Mouse (Mus musculus) hindbrain, embryonic 14.5 days (tissue): ENCODE results near the gene Gm12695. TPM values are rescaled to one million over a fixed set of nuclear protein-coding genes. Genes with fewer than 3 reads are reported as not detected.

ENCODE experiments used
- ATAC-seq: fragments of 200-750 bp; cut with Nextera tagmentation; 2 replicates; pipeline ENCODE4 v1.8.0; 2017; ENCODE audit warnings: moderate number of reproducible peaks, mild to moderate bottlenecking, moderate TSS enrichment, moderate library complexity; ENCODE audit not compliant: low FRiP score
- DNase-seq: peaks from one replicate; pipeline ENCODE4 v3.0.0-alpha.2; 2015; ENCODE audit warnings: low spot score
- H3K27ac ChIP-seq: fragments of 300-500 bp; sonication (generic); 2 replicates; pipeline ENCODE4 v1.5.1; 2014; ENCODE audit warnings: mild to moderate bottlenecking, moderate library complexity
- H3K27me3 ChIP-seq: fragments of 300-500 bp; sonication (generic); 2 replicates; pipeline ENCODE4 v1.6.1; 2014; ENCODE audit warnings: mild to moderate bottlenecking, low read length, mixed read lengths; ENCODE audit not compliant: control insufficient read depth, insufficient read depth
- H3K36me3 ChIP-seq: fragments of 300-500 bp; sonication (generic); replicated peaks from 2 replicates; pipeline ENCODE4 v1.6.1; 2014; ENCODE audit not compliant: control insufficient read depth, insufficient read depth
- H3K4me1 ChIP-seq: fragments of 300-500 bp; sonication (generic); replicated peaks from 2 replicates; pipeline ENCODE4 v1.6.1; 2014; ENCODE audit warnings: antibody characterized with exemption, low read length, mixed read lengths; ENCODE audit not compliant: control insufficient read depth, insufficient read depth
- H3K4me2 ChIP-seq: fragments of 300-500 bp; sonication (generic); replicated peaks from 2 replicates; pipeline ENCODE4 v1.6.1; 2014; ENCODE audit warnings: mild to moderate bottlenecking, moderate library complexity
- H3K4me3 ChIP-seq: fragments of 300-500 bp; sonication (generic); replicated peaks from 2 replicates; pipeline ENCODE4 v1.5.1; 2014; ENCODE audit warnings: mild to moderate bottlenecking, low read length
- H3K9ac ChIP-seq: fragments of 300-500 bp; sonication (generic); 2 replicates; pipeline ENCODE4 v1.6.1; 2014
- H3K9me3 ChIP-seq: fragments of 300-500 bp; sonication (generic); 2 replicates; pipeline ENCODE4 v1.6.1; 2016; ENCODE audit warnings: low read length; ENCODE audit not compliant: control insufficient read depth
- WGBS: fragments of 180-500 bp; shearing (Covaris S2); extraction: QIAGEN DNeasy Blood & Tissue Kit; methylation state at CpG from one replicate; pipeline ENCODE4 v1.1.7; 2014; 5-methylcytosine and 5-hydroxymethylcytosine counted together
- polyA plus RNA-seq: library from polyadenylated mRNA; unstranded; fragments of >200 nt; fragmentation: Nextera tagmentation; extraction: Ambion mirVana; gene quantifications from 2 replicates; pipeline ENCODE4 v1.2.1, GENCODE M21; 2014

Gene Gm12695
- polyA plus RNA-seq, 1 experiment from 2014 or later = not detected

GRCm38 (mm10) chr4:96766396-96766998 lies 18.5 kb downstream of the Gm12695 start:
- Histone ChIP-seq H3K4me3 (no peak overlapping the region), H3K27ac (peak overlapping the region; percentile 16; the same call in 1 of the 2 replicates), H3K4me2 (no peak overlapping the region), H3K36me3 (no peaks in the 10 kb centered on the region), H3K9me3 (no peaks in the 10 kb centered on the region), H3K27me3 (no peaks in the 10 kb centered on the region), H3K4me1 (no peaks in the 10 kb centered on the region), H3K9ac (no peak overlapping the region)
- ATAC-seq (peak; percentile 46; the same call in 1 of the 2 replicates), DNase-seq (peak; percentile 33)
- 51% methylated on average over 2 of the region's 2 CpGs for WGBS

- no peaks in the 10 kb centered on the region for H3K27me3 ChIP-seq
- no peak overlapping the region for H3K27ac ChIP-seq
- ATAC-seq (no peak), DNase-seq (no peak)
- no peak overlapping the region for H3K9ac ChIP-seq
- no peak overlapping the region for H3K4me2 ChIP-seq
- H3K4me3 ChIP-seq = no peak overlapping the region
- no peaks in the 10 kb centered on the region for H3K36me3 ChIP-seq
- H3K9me3 ChIP-seq = no peaks in the 10 kb centered on the region
- 75% methylated on average over 1 of the region's 1 CpGs for WGBS
- no peaks in the 10 kb centered on the region for H3K4me1 ChIP-seq
Observed at GRCm38 (mm10) chr4:96751953-96752352, 33.0 kb downstream of the Gm12695 start.

- DNase-seq (no peak), ATAC-seq (no peak)
- 97% methylated on average over 3 of the region's 3 CpGs for WGBS
- H3K9ac ChIP-seq = no peak overlapping the region
- no peaks in the 10 kb centered on the region for H3K9me3 ChIP-seq
- no peaks in the 10 kb centered on the region for H3K36me3 ChIP-seq
- H3K4me2 ChIP-seq = no peak overlapping the region
- H3K27me3 ChIP-seq = no peaks in the 10 kb centered on the region
- no peak overlapping the region for H3K4me3 ChIP-seq
- H3K4me1 ChIP-seq = no peaks in the 10 kb centered on the region
- no peak overlapping the region for H3K27ac ChIP-seq
Observed at GRCm38 (mm10) chr4:96740472-96740871, 44.5 kb downstream of the Gm12695 start.

GRCm38 (mm10) chr4:96729256-96729655 lies 55.7 kb downstream of the Gm12695 start:
- 73% methylated on average over 4 of the region's 4 CpGs for WGBS
- no peaks in the 10 kb centered on the region for H3K9me3 ChIP-seq
- DNase-seq = no peak
- H3K4me3 ChIP-seq = no peak overlapping the region
- no peak for ATAC-seq
- H3K27ac ChIP-seq = no peak overlapping the region
- H3K27me3 ChIP-seq = no peaks in the 10 kb centered on the region
- H3K9ac ChIP-seq = no peak overlapping the region
- no peaks in the 10 kb centered on the region for H3K36me3 ChIP-seq
- no peak overlapping the region for H3K4me2 ChIP-seq
- H3K4me1 ChIP-seq = no peaks in the 10 kb centered on the region

GRCm38 (mm10) chr4:96728211-96728610 lies 56.8 kb downstream of the Gm12695 start:
- 87% methylated on average over 3 of the region's 3 CpGs for WGBS
- Histone ChIP-seq H3K4me2 (no peak overlapping the region), H3K36me3 (no peaks in the 10 kb centered on the region), H3K4me1 (no peaks in the 10 kb centered on the region), H3K9ac (no peak overlapping the region), H3K4me3 (no peak overlapping the region), H3K9me3 (no peaks in the 10 kb centered on the region), H3K27ac (no peak overlapping the region), H3K27me3 (no peaks in the 10 kb centered on the region)
- ATAC-seq (no peak), DNase-seq (no peak)

GRCm38 (mm10) chr4:96725415-96726055 lies 59.5 kb downstream of the Gm12695 start:
- Histone ChIP-seq H3K27me3 (no peaks in the 10 kb centered on the region), H3K9ac (no peak overlapping the region), H3K36me3 (no peaks in the 10 kb centered on the region), H3K4me3 (no peak overlapping the region), H3K27ac (no peak overlapping the region), H3K4me2 (no peak overlapping the region), H3K4me1 (no peaks in the 10 kb centered on the region), H3K9me3 (no peaks in the 10 kb centered on the region)
- WGBS = 70% methylated on average over 5 of the region's 5 CpGs
- no peak for DNase-seq
- ATAC-seq = no peak

- no peaks in the 10 kb centered on the region for H3K9me3 ChIP-seq
- DNase-seq (no peak), ATAC-seq (no peak)
- no peak overlapping the region for H3K9ac ChIP-seq
- no peaks in the 10 kb centered on the region for H3K27me3 ChIP-seq
- no peaks in the 10 kb centered on the region for H3K4me1 ChIP-seq
- no peak overlapping the region for H3K27ac ChIP-seq
- H3K4me2 ChIP-seq = no peak overlapping the region
- WGBS = 95% methylated on average over 2 of the region's 2 CpGs
- H3K4me3 ChIP-seq = no peak overlapping the region
- no peaks in the 10 kb centered on the region for H3K36me3 ChIP-seq
Observed at GRCm38 (mm10) chr4:96722301-96722700, 62.7 kb downstream of the Gm12695 start.

GRCm38 (mm10) chr4:96718977-96719966 lies 65.7 kb downstream of the Gm12695 start:
- Histone ChIP-seq H3K9me3 (no peaks in the 10 kb centered on the region), H3K4me1 (no peaks in the 10 kb centered on the region), H3K9ac (no peak overlapping the region), H3K27me3 (no peaks in the 10 kb centered on the region), H3K4me3 (no peak overlapping the region), H3K36me3 (no peaks in the 10 kb centered on the region), H3K27ac (peak overlapping the region; percentile 70), H3K4me2 (no peak overlapping the region)
- peak; percentile 64 for DNase-seq
- peak; percentile 91 for ATAC-seq
- WGBS = 15% methylated on average over 4 of the region's 4 CpGs

- H3K36me3 ChIP-seq = no peaks in the 10 kb centered on the region
- no peaks in the 10 kb centered on the region for H3K4me1 ChIP-seq
- H3K27ac ChIP-seq = peak overlapping the region; percentile 70
- H3K4me2 ChIP-seq = no peak overlapping the region
- H3K9ac ChIP-seq = no peak overlapping the region
- H3K27me3 ChIP-seq = no peaks in the 10 kb centered on the region
- H3K4me3 ChIP-seq = no peak overlapping the region
- no peaks in the 10 kb centered on the region for H3K9me3 ChIP-seq
- no peak for ATAC-seq
- DNase-seq = no peak
Observed at GRCm38 (mm10) chr4:96718503-96718902, 66.5 kb downstream of the Gm12695 start.
